Mouse (Mus musculus): ENCODE results near the gene Olfr12. TPM values are rescaled to one million over a fixed set of nuclear protein-coding genes. Genes with fewer than 3 reads are reported as not detected.
A peak's percentile ranks its signal among the peaks of the same experiment; 100 is the strongest.

Gene Olfr12
- polyA plus RNA-seq, 1 experiment from 2014 or later, result not detected

DNA sequence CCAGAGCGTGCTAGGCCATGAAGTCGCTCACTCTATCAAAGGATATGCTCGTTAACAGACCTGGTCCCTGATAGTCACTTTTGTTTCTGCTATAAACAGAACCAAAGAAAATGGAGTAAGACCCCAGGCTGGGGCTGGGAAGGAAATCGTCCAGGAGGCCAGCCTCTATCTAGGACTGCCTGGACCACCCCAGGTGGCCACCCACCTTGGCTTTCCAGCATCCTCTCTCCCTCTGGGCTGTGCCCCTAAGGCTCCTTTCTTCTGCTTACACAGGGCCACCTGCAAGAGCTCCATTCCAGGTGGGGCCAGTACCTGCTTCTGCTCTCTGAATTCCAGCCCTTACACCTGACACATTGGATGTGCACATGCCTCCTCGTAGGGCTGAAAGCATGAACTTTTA lies 14.6 kb downstream of the Olfr12 start:
- Histone ChIP-seq H3K9ac (no peak overlapping the region), H3K4me2 (no peak overlapping the region), H3K9me3 (no peaks in the 10 kb centered on the region), H3K27ac (no peak overlapping the region), H3K4me1 (no peaks in the 10 kb centered on the region), H3K36me3 (replicated peaks) (peaks cover 14% of the 10 kb centered on the region; the same call in 1 of the 2 replicates), H3K27me3 (replicated peaks) (no peaks in the 10 kb centered on the region), H3K4me3 (no peak overlapping the region)
- WGBS, result 79% methylated on average over 5 of the region's 5 CpGs
- ATAC-seq (replicated peaks), result no peak

DNA sequence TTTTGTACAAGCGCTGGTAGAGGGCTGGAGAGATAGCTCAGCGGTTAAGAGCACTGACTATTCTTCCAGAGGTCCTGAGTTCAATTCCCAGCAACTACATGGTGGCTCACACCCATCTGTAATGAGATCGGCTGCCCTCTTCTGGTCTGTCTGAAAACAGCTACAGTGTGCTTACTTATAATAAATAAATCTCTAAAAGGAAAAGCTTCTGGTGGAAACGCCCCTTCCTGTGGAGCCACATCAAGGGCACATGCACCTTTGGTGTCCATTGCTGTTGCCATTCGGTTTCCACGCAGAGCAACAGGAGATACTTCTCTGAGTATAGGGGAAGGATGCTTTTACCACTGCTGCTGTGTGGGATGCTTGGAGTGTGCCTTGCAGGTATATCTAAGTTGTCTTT lies 15.4 kb downstream of the Olfr12 start:
- Histone ChIP-seq H3K27ac (no peak overlapping the region), H3K9ac (no peak overlapping the region), H3K27me3 (replicated peaks) (no peaks in the 10 kb centered on the region), H3K9me3 (no peaks in the 10 kb centered on the region), H3K36me3 (replicated peaks) (peaks cover 14% of the 10 kb centered on the region; the same call in 1 of the 2 replicates), H3K4me3 (no peak overlapping the region), H3K4me2 (no peak overlapping the region), H3K4me1 (no peaks in the 10 kb centered on the region)
- WGBS, result 77% methylated on average over 6 of the region's 6 CpGs
- ATAC-seq (replicated peaks), result no peak

DNA sequence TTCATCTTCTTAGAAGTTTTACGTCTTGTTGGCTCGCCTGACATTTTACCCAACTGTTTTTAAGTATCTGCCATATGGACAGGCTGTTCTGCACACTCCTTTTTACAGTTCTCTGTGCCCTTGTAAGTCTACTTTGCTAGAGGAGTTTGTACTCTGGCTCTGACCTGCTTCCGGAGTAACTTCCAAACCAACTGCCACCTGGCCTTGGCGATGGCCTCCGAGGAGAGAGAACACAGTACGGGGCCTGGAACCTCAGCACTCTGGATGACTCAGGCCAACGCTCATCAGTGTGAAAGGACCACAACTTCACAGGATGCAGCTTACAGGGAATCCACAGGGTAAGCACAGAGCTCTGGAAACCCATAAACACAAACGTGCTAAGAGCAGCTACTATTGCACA lies 16.1 kb downstream of the Olfr12 start:
- WGBS, result 90% methylated on average over 8 of the region's 8 CpGs
- peaks cover 15% of the 10 kb centered on the region; the same call in 1 of the 2 replicates for H3K36me3 ChIP-seq (replicated peaks)
- H3K4me2 ChIP-seq, result no peak overlapping the region
- H3K4me3 ChIP-seq, result no peak overlapping the region
- no peak overlapping the region for H3K27ac ChIP-seq
- H3K4me1 ChIP-seq, result no peaks in the 10 kb centered on the region
- ATAC-seq (replicated peaks), result no peak
- H3K9ac ChIP-seq, result no peak overlapping the region
- no peaks in the 10 kb centered on the region for H3K9me3 ChIP-seq
- H3K27me3 ChIP-seq (replicated peaks), result no peaks in the 10 kb centered on the region

DNA sequence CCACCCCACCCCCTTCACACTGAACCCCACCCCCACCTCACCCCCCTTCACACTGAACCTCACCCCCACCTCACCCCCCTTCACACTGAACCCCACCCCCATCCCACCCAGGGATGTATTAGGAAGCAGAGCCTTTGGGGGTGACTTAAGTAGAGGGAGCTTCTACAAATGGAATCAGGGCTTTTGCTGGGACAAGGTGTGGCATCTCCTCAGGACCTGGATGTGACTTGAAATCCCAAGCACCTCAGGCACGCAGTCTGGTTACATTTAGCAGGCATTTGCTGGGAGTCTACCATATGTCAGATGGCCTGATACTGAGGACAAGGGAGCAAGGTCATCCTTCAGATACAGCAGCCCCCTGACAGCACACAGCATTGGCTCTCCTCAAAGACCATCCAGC lies 17.0 kb downstream of the Olfr12 start:
- no peak overlapping the region for H3K9ac ChIP-seq
- H3K36me3 ChIP-seq (replicated peaks), result peaks cover 19% of the 10 kb centered on the region; the same call in 1 of the 2 replicates
- H3K9me3 ChIP-seq, result no peaks in the 10 kb centered on the region
- H3K27ac ChIP-seq, result no peak overlapping the region
- ATAC-seq (replicated peaks), result no peak
- no peak overlapping the region for H3K4me3 ChIP-seq
- 77% methylated on average over 1 of the region's 1 CpGs for WGBS
- H3K27me3 ChIP-seq (replicated peaks), result no peaks in the 10 kb centered on the region
- peaks cover 6% of the 10 kb centered on the region; the same call in 1 of the 2 replicates for H3K4me1 ChIP-seq
- no peak overlapping the region for H3K4me2 ChIP-seq

DNA sequence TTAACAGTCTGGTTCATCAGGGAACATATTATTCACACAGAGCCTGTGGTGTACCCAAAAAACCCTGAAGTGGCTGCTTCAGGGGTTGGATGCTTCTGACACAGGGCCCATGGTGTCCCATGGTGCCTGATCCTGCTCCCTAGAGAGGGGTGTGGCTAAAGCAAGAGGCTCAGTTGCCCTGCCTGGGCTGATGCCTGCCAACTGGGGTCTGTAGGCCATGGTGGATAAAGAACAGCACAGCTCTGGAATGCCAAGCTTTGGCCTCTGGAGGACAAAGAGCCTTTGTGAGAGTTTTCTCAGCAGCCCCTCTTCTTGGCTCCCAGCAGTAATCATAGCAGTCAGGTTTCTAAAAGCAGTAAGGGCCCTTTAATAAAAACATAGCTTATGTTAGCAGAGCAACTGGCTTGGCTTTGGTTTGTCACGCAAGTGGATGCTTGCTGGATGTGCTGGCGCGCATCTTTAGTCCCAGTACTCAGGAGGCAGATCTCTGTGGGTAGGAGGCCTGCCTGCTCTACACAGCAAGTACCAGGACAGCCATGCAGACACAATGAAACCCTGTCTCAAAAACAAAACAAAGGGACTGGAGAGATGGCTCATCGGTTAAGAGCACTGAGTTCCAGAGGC lies 17.5 kb downstream of the Olfr12 start:
- Histone ChIP-seq H3K27me3 (replicated peaks) (no peaks in the 10 kb centered on the region), H3K4me2 (no peak overlapping the region), H3K4me1 (peaks cover 11% of the 10 kb centered on the region), H3K4me3 (no peak overlapping the region), H3K27ac (peak overlapping the region; percentile 26; the same call in 1 of the 2 replicates), H3K9me3 (no peaks in the 10 kb centered on the region), H3K36me3 (replicated peaks) (peaks cover 19% of the 10 kb centered on the region; the same call in 1 of the 2 replicates), H3K9ac (no peak overlapping the region)
- WGBS, result 64% methylated on average over 4 of the region's 4 CpGs
- ATAC-seq (replicated peaks), result peak; percentile 51; the same call in 1 of the 2 replicates

DNA sequence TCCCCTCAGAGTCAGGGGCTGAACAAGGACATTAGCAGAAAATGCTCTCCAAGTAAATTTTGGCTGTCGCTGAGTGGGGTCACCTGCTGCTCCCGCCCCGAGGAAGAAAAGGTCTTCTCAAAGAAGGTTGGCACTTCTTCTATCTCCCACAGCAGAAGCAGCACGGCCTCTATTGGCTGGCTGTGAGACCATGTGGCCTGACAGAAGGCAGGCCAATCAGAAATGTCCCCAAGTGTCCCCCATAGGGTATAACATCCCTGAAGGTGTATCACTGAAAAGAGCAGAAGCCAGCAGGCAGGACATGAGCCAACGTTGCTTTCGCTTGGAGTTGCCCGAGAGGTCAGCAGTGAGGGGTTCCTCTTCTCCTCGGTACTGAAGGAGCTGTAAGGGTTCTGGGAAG lies 18.4 kb downstream of the Olfr12 start:
- H3K27ac ChIP-seq, result no peak overlapping the region
- no peak for ATAC-seq (replicated peaks)
- H3K9ac ChIP-seq, result no peak overlapping the region
- peaks cover 20% of the 10 kb centered on the region for H3K4me1 ChIP-seq
- no peaks in the 10 kb centered on the region for H3K9me3 ChIP-seq
- H3K4me3 ChIP-seq, result no peak overlapping the region
- no peaks in the 10 kb centered on the region for H3K27me3 ChIP-seq (replicated peaks)
- peaks cover 19% of the 10 kb centered on the region; the same call in 1 of the 2 replicates for H3K36me3 ChIP-seq (replicated peaks)
- 88% methylated on average over 8 of the region's 8 CpGs for WGBS
- no peak overlapping the region for H3K4me2 ChIP-seq

DNA sequence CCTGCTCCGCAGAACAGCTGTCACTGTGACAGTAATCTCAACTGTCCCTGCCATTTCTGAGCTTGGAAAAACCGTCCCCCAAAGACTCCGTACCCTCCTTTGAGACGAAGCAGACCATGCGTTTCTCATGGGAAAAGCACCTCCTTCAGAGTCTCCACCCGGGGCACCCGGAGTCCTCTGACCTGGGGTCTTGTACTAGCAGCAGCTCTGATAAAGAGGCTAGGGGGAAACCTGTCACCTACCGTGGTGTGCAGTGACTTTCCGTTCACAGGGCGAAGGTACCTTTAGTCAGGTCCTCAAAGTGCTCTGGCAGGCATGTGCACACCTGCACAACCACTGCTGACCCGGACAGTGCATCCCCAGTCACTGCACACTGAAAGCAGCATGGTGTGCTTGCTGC lies 19.1 kb downstream of the Olfr12 start:
- no peak overlapping the region for H3K27ac ChIP-seq
- H3K4me2 ChIP-seq, result no peak overlapping the region
- H3K9me3 ChIP-seq, result no peaks in the 10 kb centered on the region
- H3K36me3 ChIP-seq (replicated peaks), result peaks cover 19% of the 10 kb centered on the region; the same call in 1 of the 2 replicates
- no peak overlapping the region for H3K9ac ChIP-seq
- 93% methylated on average over 11 of the region's 11 CpGs for WGBS
- peaks cover 22% of the 10 kb centered on the region for H3K4me1 ChIP-seq
- H3K27me3 ChIP-seq (replicated peaks), result no peaks in the 10 kb centered on the region
- no peak for ATAC-seq (replicated peaks)
- H3K4me3 ChIP-seq, result no peak overlapping the region

DNA sequence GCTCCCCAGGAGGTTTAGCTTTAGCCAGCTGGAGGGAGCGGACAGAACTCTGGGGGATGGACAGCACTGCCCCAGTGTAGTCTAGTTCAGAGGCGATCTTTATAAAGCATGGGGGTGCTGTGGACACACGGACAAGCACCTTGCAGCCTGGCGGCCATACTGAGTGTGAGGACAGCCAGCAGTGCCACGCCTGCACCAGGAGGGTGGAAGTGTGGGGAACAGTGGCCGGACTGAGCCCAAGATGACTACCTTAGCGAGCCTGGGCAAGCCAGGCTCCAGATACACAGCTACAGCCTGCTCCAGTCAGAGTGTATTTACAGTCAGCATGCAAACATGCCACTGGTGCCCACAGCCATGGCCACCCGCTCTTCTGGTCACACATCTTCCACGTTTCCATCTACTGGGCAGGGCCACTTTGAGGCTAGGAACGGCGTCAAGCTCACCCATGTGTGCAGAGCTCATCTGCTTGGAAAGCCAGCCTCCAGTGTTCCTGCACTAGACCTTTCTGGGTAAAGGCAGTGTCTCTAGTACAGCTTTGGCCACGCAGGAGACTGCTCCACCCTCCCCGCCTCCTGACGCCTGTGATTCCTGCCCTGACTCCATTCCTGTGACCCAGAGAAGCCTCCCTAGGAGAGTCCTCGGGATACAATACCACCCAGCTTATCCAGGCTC lies 20.0 kb downstream of the Olfr12 start:
- 95% methylated on average over 15 of the region's 15 CpGs for WGBS
- Histone ChIP-seq H3K9ac (no peak overlapping the region), H3K27ac (no peak overlapping the region), H3K36me3 (replicated peaks) (peaks cover 19% of the 10 kb centered on the region; the same call in 1 of the 2 replicates), H3K27me3 (replicated peaks) (no peaks in the 10 kb centered on the region), H3K9me3 (no peaks in the 10 kb centered on the region), H3K4me2 (no peak overlapping the region), H3K4me3 (no peak overlapping the region), H3K4me1 (peaks cover 26% of the 10 kb centered on the region)
- no peak for ATAC-seq (replicated peaks)

DNA sequence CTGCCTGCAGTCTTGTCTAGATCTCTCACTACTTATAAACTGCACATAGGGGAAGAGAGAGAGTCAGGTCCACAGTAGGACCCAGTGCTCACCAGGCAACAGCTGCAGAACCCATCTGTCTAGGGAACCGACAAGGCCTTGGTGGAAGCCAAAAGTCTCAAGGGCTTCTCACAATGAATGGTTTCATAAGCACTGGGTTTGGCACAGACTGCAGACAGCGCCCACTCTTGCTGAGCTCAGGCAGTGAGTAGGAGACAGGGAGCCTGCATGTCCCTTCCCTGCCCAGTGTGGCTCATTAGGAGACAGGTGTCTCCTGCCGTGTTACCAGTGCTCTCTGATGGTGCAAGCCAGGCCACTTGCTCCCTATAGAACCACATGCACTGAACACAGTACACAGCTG lies 20.6 kb downstream of the Olfr12 start:
- Histone ChIP-seq H3K9ac (no peak overlapping the region), H3K9me3 (no peaks in the 10 kb centered on the region), H3K4me2 (no peak overlapping the region), H3K4me1 (peaks cover 28% of the 10 kb centered on the region), H3K4me3 (no peak overlapping the region), H3K27me3 (replicated peaks) (no peaks in the 10 kb centered on the region), H3K27ac (no peak overlapping the region), H3K36me3 (replicated peaks) (peaks cover 19% of the 10 kb centered on the region; the same call in 1 of the 2 replicates)
- ATAC-seq (replicated peaks), result no peak
- WGBS, result 97% methylated on average over 3 of the region's 3 CpGs

DNA sequence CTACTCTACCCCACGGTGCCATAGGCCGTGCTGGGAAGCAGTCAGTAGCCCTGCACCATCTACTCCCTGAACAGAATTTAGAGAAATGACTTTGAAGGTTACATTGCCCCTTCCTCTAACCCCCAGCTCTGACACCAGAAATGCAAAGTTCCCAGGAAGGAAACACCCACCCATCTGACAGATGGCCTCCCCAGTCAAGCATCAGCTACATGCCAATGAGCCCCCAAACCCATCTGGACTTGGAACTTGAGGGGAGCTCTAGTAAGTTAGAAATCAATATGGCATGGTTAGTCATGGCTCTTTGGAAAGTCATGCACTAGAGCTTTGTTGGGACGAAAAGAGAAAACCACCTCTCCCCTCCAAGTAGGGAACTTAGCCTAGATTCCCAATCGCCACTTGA lies 21.1 kb downstream of the Olfr12 start:
- H3K4me2 ChIP-seq, result no peak overlapping the region
- no peak overlapping the region for H3K4me3 ChIP-seq
- no peaks in the 10 kb centered on the region for H3K9me3 ChIP-seq
- H3K27ac ChIP-seq, result no peak overlapping the region
- no peak overlapping the region for H3K9ac ChIP-seq
- no peaks in the 10 kb centered on the region for H3K27me3 ChIP-seq (replicated peaks)
- ATAC-seq (replicated peaks), result no peak
- H3K4me1 ChIP-seq, result peaks cover 28% of the 10 kb centered on the region
- H3K36me3 ChIP-seq (replicated peaks), result peaks cover 19% of the 10 kb centered on the region; the same call in 1 of the 2 replicates
- WGBS, result 96% methylated on average over 4 of the region's 4 CpGs

DNA sequence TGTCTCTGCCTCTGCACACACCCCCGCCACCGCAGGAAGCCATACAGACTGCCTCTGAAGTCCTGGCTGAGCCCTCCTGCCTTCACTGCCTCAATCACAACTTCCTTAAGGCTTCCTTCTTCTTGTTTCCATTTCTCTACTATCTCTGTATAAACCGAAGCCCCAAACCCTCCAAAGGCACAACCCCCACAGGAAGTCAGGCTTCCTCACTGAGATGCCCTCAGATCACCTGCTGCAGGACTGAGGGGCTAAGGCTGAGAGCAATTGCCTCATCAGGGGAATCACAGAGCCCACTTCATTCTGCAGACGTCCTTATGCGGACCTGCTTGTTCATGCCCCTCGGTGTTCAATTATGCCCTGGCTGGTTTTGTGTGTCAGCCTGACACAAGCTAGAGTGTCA lies 22.8 kb downstream of the Olfr12 start:
- Histone ChIP-seq H3K27me3 (replicated peaks) (no peaks in the 10 kb centered on the region), H3K36me3 (replicated peaks) (peaks cover 19% of the 10 kb centered on the region; the same call in 1 of the 2 replicates), H3K4me2 (peak overlapping the region; percentile 91), H3K9ac (0 out of 2 replicates have a peak overlapping the region, but pooled peaks have one; percentile 80), H3K4me1 (peaks cover 28% of the 10 kb centered on the region), H3K4me3 (peak overlapping the region; percentile 63), H3K9me3 (no peaks in the 10 kb centered on the region), H3K27ac (no peak overlapping the region)
- ATAC-seq (replicated peaks), result no peak
- WGBS, result 88% methylated on average over 6 of the region's 6 CpGs

DNA sequence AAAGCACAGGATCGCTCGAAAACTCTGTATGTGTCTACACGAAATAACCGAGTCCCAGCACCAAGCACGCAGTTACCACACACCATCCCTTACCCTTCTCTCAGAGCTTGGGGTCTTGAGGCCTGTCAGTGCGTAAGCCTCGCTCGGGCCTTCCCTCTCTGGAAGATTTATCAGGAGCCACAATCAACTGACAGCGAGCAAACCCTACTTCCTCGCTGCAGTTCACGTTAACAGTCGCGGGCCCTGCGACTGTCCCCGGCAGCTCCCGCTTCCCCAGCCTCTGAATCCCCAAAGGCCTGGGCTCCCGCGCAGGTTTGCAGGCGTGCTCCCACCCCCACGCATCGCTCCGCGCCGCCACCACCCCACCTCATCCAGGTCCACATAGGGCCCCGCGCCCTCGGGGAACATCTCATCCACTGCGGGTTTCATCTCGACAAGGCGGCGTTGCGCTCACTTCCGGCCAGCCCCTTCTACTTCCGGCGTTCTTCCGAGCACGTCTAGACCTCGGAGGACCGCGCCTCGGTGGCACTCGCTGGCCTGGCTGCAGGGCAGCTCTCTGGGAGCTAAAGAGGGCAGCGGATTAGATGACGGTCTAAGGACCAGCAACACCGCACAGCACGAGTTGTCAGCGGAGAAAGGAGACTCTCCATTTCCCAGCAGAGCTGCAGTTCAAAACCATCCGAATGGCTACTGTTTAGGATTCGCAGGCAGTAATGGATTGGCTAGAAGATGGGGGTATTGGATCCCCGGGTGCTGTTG lies 24.1 kb downstream of the Olfr12 start, which contains the start of gene Cops9:
TSS of gene Cops9 (minus strand) at position 472 of the 759 bp plus-strand sequence.
- 2% methylated on average over 50 of the region's 50 CpGs for WGBS
- H3K4me3 ChIP-seq, result peak within 1 kb of the TSS; percentile 63
- H3K27me3 ChIP-seq (replicated peaks), result no peaks in the 10 kb centered on the region
- peak; percentile 95 for ATAC-seq (replicated peaks)
- H3K4me2 ChIP-seq, result peak within 1 kb of the TSS; percentile 91
- H3K9ac ChIP-seq, result peak within 1 kb of the TSS; percentile 80
- H3K9me3 ChIP-seq, result no peaks in the 10 kb centered on the region
- H3K27ac ChIP-seq, result peak within 1 kb of the TSS; percentile 78
- peaks cover 28% of the 10 kb centered on the region for H3K4me1 ChIP-seq
- peaks cover 9% of the 10 kb centered on the region; the same call in 1 of the 2 replicates for H3K36me3 ChIP-seq (replicated peaks)

All from midbrain, embryonic 15.5 days (tissue).